Mouse (Mus musculus) hematopoietic stem cell, adult 5-6 weeks (primary cell): Measurements from ENCODE around the gene Tmem218. TPM values are rescaled to one million over a fixed set of nuclear protein-coding genes. Genes with fewer than 3 reads are reported as not detected.

Source experiments
- ATAC-seq, 2 experiments: fragments of 125-278 bp in 1 of 2; replicated peaks in 1 of 2; 2 replicates each; pipeline ENCODE4 v1.8.0; 2016 to 2017; ENCODE audit warnings: inconsistent platforms in 2 of 2, mild to moderate bottlenecking in 2 of 2, moderate number of reproducible peaks in 2 of 2, low read depth in 1 of 2, moderate TSS enrichment in 1 of 2; ENCODE audit not compliant: low FRiP score in 2 of 2, poor library complexity in 2 of 2, severe bottlenecking in 2 of 2, insufficient read depth in 1 of 2, low TSS enrichment in 1 of 2
- total RNA-seq: library from RNA; stranded (forward); fragments of 172-1452, 232-1000 nt; gene quantifications from 2 replicates; pipeline ENCODE4 v1.2.3, GENCODE M21; 2017

The Tmem218 gene
- total RNA-seq, result 6.1 and 7.1 TPM in 2 replicates

- peak; percentile 100 for ATAC-seq
Measured at GRCm38 (mm10) chr9:37207929-37208411, at the start of gene Tmem218. Tmem218 (plus strand) TSS chr9:37208223.

GRCm38 (mm10) chr9:37160686-37161085 lies 47.3 kb upstream of the Tmem218 start:
- no peak for ATAC-seq

- ATAC-seq, result no peak
Measured at GRCm38 (mm10) chr9:37166899-37167298, 41.1 kb upstream of the Tmem218 start.

GRCm38 (mm10) chr9:37173376-37173775 lies 34.6 kb upstream of the Tmem218 start:
- no peak for ATAC-seq

- ATAC-seq, result no peak
Measured at GRCm38 (mm10) chr9:37176002-37176401, 32.0 kb upstream of the Tmem218 start.

- ATAC-seq, result peak; percentile 74 to 77
Measured at GRCm38 (mm10) chr9:37177107-37177506, 30.9 kb upstream of the Tmem218 start.

- no peak for ATAC-seq
Measured at GRCm38 (mm10) chr9:37177551-37177950, 30.5 kb upstream of the Tmem218 start.

- no peak for ATAC-seq
Measured at GRCm38 (mm10) chr9:37178911-37179310, 29.1 kb upstream of the Tmem218 start.

GRCm38 (mm10) chr9:37179596-37179995 lies 28.4 kb upstream of the Tmem218 start:
- no peak for ATAC-seq

- no peak for ATAC-seq
Measured at GRCm38 (mm10) chr9:37181596-37181995, 26.4 kb upstream of the Tmem218 start.

- ATAC-seq, result no peak
Measured at GRCm38 (mm10) chr9:37183176-37183575, 24.8 kb upstream of the Tmem218 start.

GRCm38 (mm10) chr9:37187407-37187806 lies 20.6 kb upstream of the Tmem218 start:
- ATAC-seq, result no peak

- no peak for ATAC-seq
Measured at GRCm38 (mm10) chr9:37188024-37188423, 20.0 kb upstream of the Tmem218 start.

GRCm38 (mm10) chr9:37197067-37197466 lies 11.0 kb upstream of the Tmem218 start:
- ATAC-seq, result no peak

GRCm38 (mm10) chr9:37200414-37200813 lies 7.6 kb upstream of the Tmem218 start:
- ATAC-seq, result no peak

GRCm38 (mm10) chr9:37203884-37204283 lies 4.1 kb upstream of the Tmem218 start:
- no peak for ATAC-seq

GRCm38 (mm10) chr9:37213060-37213738 lies 5.2 kb downstream of the Tmem218 start:
- no peak for ATAC-seq

GRCm38 (mm10) chr9:37214327-37215060 lies 6.5 kb downstream of the Tmem218 start:
- no peak for ATAC-seq

- ATAC-seq, result no peak
Measured at GRCm38 (mm10) chr9:37220755-37221154, 12.7 kb downstream of the Tmem218 start.
